Mouse (Mus musculus) telencephalon, adult 2 months (tissue): ENCODE measurements around the gene Tmem107.

Source experiments
- DNase-seq: peaks from one replicate; pipeline ENCODE4 v3.0.0-alpha.2; 2011; ENCODE audit warnings: low read depth, low spot score

Gene Tmem107

DNA sequence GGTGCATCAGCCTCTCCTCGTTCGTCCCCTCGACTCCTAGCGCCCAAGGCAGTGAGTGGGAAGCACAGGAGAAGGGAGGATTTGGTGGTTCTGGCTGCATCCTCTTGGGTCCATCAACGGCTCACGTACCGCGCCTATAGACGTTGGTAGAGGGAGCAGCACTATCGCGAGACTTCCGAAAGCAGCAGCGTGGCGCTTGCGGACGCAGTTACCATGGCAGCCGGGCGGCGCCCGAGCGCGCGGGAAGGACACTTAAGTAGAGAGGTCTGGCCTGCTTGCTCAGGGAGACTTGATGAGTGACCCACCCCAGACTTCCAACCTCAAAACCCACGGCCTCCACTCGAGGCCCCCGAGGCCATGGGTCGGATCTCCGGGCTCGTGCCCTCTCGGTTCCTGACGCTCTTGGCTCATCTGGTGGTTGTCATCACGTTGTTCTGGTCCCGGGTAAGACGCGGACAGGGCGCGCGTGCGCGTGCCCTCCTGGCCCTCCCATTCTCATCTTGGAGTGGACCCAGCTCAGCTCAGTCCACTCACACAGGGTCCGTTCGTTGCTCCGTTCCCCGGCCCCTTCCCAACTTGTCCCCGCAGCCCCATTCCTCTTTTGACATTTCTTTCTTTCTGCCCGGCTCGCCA lies at the start of gene Tmem107:
Gene Tmem107 (plus strand): TSS at position 217 of the 633 bp plus-strand sequence.
- peak; percentile 96 for DNase-seq

DNA sequence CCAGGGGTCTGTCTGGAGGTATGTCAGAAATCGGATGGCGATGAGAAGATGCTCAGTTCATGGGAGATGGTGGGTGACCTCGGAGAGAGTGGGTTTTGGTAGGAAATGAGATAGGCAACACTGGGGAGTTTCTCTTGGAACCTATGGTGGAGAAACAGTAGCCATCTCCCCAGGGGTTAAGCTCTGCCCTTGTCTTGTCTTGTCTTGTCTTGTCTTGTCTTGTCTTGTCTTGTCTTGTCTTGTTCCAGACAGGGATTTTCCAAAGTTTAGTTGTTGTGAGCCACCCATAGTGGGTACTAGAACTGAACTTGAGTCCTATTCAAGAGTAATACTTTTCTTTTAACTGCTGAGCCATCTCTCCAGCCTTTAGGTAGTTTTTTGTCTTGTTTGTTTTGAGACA lies 44.0 kb upstream of the Tmem107 start:
- DNase-seq = no peak

DNA sequence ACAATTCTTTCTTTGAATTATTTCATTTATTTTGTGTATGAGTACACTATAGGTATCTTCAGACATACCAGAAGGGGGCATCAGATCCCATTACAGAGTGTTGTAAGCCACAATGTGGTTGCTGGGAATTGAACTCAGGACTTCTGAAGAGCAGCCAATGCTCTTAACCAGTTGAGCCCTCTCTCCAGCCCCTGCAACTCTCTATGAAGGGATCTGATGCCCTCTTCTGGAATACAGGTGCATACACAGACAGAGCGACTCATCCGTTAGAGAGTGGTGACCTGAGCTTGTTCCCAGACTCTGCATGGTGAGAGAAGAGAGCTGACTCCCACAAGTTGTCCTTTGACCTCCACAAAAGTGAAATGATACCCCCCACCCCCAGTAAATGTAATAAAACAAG lies 41.8 kb upstream of the Tmem107 start:
- DNase-seq = no peak

DNA sequence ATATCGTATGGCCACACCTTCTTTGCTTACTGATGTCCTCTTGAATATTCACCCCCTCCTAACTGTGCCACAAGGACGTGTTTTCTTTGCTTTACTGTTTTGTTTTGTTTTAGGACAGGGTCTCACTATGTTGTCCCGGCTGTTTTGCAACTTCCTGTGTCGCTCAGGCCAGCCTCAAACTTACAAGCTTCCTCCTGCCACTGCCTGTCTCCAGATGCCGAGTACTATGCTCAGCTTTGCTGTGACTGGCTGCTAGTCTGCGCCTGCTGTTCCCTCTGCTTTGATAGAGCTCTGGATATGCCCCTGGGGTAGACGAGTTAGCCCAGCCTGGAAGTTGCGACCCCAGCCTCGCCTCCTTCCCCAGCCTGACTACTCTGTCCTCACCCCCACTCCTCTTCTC lies 37.1 kb upstream of the Tmem107 start:
- no peak for DNase-seq

DNA sequence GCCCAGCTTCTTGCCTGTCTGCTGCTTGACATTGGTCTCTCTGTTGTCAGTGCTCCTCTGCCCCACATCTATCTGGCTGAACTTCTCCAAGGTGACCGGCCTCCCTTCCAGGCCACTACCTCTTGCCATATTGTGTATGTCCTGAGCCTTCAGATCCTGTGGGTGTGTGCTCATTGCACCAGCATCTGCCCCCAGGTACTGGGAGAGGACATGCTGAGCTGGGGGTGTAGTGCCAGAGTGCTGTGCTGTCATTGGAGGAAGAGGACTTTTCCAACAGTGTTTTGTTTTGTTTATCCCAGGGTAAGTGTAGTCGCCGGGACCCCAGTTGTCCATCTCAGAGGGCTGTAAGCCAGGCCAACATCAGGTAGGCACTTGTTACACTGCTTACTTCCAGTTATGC lies 36.0 kb upstream of the Tmem107 start:
- no peak for DNase-seq

DNA sequence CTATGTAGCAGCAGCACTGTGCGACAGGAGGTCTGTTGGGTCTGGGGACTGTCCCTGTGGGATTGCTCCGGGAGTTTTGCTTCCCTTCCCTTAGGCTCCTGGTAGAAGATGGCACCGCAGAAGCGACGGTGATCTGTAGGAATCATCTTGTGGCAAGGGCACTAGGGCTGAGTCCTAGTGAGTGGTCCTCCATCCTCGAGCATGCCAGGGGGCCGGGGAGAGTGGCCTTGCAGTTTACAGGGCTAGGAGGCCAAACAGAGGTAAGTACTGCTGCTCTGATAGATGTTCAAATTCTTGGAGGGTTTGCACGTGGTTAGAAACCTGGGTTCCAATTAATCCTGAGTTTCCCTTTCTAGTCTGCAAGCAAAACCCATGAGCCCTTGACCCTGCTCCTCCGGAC lies 35.2 kb upstream of the Tmem107 start:
- DNase-seq = no peak

DNA sequence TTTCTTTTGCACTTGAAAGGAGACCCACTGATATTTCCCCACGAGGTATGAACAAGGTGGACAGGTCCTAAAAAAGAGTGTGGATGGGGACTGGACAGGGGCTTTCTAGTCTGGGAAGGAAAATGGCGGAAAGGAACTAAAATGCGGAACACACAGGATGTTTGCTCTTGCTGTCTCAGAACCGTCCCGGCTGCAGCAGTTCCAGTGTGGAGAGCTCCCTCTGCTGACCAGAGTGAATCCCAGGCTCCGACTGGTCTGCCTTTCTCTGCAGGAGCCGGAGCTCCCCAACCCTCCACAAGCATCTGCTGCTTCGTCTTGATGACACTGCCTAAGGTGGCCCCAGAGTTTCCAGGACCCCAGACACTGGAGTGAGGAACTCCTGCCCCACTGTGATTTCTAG lies 34.8 kb upstream of the Tmem107 start:
- peak; percentile 88 for DNase-seq

DNA sequence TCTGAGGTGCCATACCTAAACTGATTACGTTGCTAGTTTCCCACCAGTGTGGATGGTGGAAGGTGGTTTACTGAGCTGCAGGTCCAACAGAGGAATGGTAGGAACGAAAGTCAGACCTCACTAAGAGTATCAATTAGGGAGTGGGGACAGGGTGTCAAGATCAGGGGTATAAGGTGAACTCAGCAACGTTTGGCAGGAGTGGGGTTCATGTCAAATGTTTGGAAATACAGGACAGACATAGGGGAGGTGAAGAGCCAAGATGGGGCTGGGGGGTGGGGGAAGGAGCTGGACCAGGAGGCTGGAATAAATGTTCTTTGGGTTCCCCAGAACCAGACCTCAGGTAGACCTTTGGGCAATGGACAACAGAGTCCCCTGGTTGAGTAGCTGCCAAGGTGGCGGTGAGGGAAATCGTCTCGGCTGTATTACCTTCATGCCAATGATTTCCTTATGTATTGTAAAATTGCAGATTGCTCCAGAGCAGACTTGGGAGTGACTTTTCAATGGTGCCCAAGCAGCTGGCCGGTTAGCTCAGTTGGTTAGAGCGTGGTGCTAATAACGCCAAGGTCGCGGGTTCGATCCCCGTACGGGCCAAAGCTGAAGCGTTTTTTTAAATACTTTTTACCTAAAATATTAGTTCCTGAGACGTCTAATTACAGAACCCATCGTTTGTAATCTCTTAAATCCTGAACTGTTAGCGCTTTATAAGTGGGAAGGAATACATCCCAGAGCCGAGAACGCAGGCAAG lies 33.9 kb upstream of the Tmem107 start:
- peak; percentile 72 for DNase-seq

DNA sequence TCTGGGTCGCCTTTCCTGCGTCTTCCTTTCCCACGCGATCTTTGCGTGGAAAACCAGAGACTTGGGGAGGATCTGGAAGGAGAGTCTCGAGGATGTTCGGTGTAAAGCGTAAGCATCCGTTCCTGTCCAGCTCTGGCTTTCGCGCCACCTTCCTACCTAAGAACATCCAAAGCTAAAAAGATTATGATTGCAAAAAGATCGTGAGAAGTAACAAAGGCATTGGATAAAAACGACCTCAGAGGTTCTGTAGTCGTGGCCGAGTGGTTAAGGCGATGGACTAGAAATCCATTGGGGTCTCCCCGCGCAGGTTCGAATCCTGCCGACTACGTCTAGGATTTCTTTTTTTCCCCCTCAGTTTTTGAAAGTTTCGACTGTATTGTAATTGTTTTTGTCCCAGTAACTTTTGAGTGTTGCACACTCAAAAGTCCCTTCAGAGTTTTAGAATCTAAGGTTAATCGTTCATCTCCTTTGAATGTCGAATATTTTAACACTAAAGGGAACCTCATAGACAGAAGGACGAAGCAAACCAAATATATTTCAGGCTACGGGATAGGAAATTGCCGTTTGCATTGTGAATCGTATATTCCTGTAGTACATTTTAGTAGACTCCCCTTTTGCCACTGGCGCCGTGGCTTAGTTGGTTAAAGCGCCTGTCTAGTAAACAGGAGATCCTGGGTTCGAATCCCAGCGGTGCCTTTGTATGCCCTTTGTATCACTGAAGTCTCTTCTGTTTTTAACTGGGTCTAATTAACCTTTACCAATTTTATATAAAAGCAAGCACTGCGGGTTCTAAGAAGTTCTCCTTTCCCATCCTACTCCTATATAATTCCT lies 33.2 kb upstream of the Tmem107 start:
- peak; percentile 71 for DNase-seq

DNA sequence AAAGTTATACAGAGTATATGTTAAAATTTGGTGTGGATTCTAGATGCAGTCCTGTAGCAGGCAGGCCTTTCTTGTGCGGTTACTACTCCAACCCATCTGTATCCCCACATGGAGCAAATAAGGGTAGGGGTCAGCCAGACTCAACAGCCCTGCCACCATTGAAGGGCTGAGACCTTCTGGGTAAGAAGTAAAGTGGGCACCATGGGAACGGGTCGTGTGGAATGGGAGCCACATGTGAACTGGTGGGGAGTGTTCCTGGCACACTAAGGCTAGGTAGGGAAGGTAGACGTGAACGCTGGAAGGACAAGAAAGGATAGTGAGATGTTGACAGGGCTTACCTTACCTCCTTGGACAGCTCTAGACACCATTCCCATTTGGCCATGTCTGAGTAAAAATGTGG lies 32.4 kb upstream of the Tmem107 start:
- no peak for DNase-seq

DNA sequence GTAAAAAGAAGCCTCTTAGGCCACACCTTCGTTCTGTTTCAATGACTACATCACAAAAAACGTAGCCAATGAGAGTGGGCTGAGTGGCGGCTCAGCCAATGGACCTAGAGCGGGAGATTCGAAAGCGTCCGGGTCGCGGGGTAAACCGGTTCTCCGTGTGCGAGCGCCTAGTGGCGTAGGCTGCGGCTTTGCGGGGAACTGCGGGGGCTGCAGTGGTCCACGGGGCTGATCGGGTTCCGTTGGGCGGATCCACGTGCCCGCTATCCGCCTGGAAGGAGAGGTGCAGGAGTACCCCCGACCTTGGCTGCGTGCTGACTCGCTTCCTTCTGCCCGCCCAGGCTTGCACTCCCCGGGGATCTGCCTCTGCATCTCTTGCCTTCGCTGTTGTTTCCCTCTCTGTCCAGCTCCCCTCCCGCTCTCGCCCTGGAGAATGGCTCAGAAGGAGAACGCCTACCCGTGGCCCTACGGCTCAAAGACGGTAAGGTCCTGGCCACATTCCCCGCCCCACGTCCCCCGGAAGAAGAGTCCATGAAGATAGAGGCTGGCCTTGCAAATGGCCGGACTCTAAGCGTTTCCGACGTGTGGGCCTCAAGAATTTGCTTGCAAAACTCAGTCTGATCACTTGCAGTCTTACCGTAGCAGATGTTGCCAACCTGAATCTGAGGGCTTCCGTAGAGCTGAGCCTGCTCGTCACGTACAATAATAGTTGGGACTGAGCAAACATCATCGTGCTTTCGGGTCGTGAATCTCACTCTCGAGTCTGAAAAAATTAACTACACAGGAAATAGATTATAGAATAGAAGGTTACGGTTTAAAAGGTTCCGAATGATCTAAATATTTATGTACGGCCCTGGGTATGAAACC lies 24.8 kb upstream of the Tmem107 start, which contains the start of gene Aurkb:
Gene Aurkb (plus strand): TSS at position 117 of the 864 bp plus-strand sequence.
- DNase-seq = no peak

DNA sequence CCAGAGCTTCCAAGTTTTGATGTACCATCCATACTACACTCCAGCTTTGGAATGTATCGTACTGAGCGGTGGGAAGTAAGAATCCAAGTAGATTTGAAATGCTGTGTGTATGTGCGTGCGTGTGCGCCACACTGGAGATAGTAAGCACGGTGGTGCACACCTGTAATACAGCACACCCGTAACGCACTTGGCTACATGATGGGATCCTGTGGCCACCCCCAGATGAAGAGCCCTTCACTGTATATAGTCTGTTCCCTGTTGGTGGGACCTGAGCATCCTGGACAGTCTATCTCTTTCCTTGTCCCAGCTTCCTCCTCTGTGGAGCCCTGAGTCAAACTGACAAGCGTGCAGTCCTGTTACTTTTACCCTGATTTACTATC lies 24.2 kb upstream of the Tmem107 start:
- no peak for DNase-seq

DNA sequence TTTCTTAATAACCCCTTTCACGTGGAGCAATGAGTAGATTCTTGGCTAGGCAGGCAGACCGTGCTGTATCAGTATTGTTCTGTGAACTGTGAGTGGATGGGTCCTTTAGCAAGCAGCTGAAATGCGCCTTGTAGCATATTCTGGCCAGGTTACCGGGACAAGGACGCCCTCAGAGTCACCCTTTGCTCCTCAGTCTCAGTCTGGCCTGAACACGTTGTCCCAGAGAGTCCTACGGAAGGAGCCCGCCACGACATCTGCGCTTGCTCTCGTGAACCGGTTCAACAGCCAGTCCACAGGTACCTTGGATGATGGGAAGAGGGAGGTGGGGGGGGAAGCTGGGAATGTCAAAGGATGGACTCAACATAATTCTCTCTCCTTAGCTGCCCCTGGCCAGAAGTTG lies 23.0 kb upstream of the Tmem107 start:
- no peak for DNase-seq

DNA sequence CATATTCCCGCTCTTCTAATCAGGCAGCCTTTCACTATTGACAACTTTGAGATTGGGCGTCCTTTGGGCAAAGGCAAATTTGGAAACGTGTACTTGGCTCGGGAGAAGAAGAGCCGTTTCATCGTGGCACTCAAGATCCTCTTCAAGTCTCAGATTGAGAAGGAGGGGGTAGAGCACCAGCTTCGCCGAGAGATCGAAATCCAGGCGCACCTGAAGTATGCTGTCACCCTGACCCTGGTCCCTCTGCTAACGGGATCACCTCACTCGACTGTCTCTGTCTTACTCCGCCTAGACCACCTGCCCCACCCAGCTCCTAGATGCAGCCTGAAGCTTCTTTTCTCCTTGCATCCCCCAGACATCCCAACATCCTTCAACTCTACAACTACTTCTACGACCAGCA lies 22.5 kb upstream of the Tmem107 start:
- DNase-seq = no peak

DNA sequence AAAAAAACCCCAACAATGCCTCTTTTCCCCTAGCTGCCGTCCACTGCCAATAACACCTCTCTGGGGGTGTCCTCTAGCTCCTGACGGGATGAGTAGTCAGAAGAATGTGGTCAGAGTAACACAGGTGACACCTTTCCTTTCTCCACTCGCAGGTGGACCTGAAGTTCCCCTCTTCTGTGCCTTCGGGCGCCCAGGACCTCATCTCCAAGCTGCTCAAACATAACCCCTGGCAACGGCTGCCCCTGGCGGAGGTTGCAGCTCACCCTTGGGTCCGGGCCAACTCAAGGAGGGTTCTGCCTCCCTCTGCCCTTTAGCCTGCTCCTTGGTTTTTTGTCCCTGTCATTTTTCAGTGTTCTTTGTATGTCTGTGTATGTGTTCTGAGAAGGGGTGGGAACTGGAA lies 19.9 kb upstream of the Tmem107 start:
- DNase-seq = no peak

DNA sequence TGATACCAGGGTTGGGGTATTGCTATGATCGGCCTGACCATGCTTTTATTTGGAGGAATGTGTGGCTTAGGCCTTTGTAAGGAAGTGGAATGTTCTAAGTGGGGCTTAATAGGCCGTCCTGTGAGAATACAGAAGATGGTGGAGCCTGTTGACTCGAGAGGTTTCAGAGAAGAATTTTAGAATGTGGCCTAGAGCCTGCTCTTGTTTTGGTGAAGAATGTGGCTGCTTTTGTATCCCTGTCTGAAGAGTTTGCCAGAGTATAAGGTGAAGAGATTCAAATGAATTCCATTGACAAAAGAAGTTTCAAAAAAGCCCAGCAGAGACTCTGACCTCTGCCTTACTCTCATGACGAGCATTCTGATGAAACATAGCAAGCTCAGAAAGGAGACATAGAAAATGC lies 18.8 kb upstream of the Tmem107 start:
- DNase-seq = no peak

DNA sequence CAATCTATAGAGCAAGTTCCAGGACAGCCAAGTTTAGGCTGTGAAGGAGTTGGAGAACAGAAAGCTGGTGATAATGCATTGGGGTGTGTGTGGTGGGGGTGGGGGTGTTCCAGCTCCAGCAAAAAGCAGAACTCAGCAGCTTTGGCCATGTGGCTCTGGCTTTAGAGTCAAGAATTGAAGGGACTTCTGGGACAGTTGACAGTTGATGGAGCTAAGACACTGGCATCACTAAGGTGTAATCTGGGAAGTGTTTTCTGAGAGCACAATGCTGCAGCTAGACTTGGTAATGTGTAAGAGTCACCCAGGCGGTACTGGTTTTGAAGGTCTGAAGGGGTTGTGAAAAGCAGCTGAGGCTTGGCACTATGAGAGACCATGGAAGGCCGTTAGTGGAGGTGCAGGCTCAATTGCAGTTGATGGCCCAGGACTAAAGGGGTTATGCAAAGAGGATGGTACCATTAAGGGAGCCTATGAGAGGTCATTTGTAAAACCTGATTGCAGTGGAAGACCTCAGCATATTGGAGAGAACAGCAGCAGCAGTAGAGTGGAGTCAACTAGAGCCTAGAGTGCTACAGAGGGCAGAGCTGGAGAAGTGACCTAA lies 17.7 kb upstream of the Tmem107 start:
- no peak for DNase-seq

DNA sequence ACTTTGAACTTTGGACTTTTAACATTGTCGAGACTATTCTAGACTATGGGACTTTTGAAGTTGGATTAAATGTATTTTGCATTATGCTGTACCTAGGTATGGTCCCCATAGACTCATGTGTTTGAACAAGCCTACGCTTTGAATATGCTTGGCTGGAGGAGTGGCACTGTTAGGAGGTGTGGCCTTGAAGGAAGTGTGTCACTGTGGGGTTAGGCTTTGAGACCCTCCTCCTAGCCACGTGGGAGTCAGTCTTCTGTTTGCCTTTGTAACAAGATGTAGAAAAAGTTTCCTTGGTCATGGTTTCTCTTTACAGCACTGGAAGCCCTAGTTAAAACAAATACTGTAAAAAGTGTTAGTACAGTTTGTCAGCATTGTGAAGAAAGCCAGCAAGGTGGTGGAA lies 16.8 kb upstream of the Tmem107 start:
- no peak for DNase-seq

DNA sequence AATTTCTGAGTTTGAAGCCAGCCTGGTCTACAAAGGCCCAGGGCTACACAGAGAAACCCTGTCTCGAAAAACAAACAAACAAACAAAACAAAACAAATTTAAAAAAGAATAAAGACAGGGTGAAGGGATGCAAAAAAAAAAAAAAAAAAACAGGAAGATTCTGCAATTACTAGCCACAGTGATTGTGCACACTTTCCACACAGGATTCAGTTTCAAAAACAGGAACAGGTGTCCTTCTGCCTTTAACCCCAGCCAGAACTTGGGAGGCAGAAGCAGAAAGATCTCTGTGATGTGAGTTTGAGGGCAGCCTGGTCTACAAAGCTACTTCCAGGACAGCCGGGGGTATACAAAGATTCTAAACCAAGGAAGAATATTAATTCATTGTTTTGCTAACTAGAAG lies 12.3 kb upstream of the Tmem107 start:
- DNase-seq = no peak

DNA sequence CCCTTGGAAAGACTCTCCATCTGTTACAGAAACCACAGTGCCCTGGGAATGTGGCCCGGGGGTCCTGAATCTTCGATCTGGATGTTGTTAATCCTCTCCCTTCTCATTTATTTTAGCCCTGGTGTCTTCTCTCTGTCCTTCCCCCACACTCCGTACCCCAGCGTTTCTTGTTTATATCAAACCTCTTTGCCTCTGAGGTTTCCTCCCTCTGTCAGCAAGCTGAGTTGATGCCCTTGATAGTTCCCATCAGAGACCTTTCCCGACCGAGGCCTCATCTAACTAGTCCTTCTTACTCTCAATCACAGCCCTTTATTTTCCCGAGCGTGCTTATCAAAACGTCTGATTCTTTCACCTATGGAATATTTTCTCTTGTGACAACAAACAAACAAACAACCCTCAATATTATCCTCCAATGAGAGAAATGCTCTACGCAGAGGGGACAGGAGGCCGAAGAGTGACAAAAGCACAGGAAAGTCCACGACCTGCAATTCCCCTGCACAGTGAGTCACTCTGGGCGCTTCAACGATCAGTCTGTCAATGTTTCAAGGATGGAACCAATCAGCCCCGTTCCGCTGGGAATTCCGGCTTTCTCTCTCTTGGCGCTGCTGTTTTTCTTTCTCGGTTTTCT lies 11.8 kb upstream of the Tmem107 start:
- DNase-seq = no peak
